Mouse (Mus musculus) heart, postnatal 0 days (tissue): ENCODE measurements at regions not wholly inside any gene's neighbourhood (a gene's known extent, or its start where the extent isn't known, plus 50 kb on each side); places are given as distances from the start of the nearest gene placed in this dataset.
"Not testable (repeated sequence)": the region's sequence is repeated elsewhere in the genome, so short reads cannot be mapped to it uniquely, and the experiment has no call there.

Experiments used
- CTCF ChIP-seq: IDR thresholded peaks from 2 replicates; pipeline ENCODE4 v1.5.1; 2016; ENCODE audit warnings: antibody characterized with exemption, control low read depth, low read depth
- EP300 ChIP-seq: IDR thresholded peaks from 2 replicates; pipeline ENCODE4 v1.6.1; 2016; ENCODE audit warnings: antibody characterized with exemption, low read depth

- TF ChIP-seq CTCF, EP300: not testable (repeated sequence)
Measured at GRCm38 (mm10) chr14:120805816-120806552, 105.0 kb upstream of the Ipo5 start.
